Mouse (Mus musculus) erythroblast, embryonic 14.5 days (primary cell): ENCODE measurements around the gene F11r. TPM values are rescaled to one million over a fixed set of nuclear protein-coding genes. Genes with fewer than 3 reads are reported as not detected.

Experiments used
- H3K27me3 ChIP-seq: 2 replicates; pipeline ENCODE4 v1.6.1; 2012; ENCODE audit warnings: inconsistent platforms; ENCODE audit not compliant: control insufficient read depth
- H3K36me3 ChIP-seq: 2 replicates; pipeline ENCODE4 v1.6.1; 2012; ENCODE audit warnings: mild to moderate bottlenecking, inconsistent platforms; ENCODE audit not compliant: control insufficient read depth
- H3K4me1 ChIP-seq: 2 replicates; pipeline ENCODE4 v1.6.1; 2012; ENCODE audit warnings: inconsistent platforms; ENCODE audit not compliant: control insufficient read depth
- H3K4me3 ChIP-seq: replicated peaks from 2 replicates; pipeline ENCODE3; 2012; ENCODE audit warnings: moderate library complexity, mild to moderate bottlenecking, inconsistent platforms
- H3K9me3 ChIP-seq: 2 replicates; pipeline ENCODE4 v1.6.1; 2012; ENCODE audit warnings: low read length, inconsistent platforms, mixed read lengths; ENCODE audit not compliant: control insufficient read depth
- GATA1 ChIP-seq: IDR thresholded peaks from 2 replicates; pipeline ENCODE4 v1.6.1; 2012; ENCODE audit warnings: low read length, inconsistent platforms, mixed read lengths
- TAL1 ChIP-seq: IDR thresholded peaks from 3 replicates; pipeline ENCODE4 v1.6.1; 2012; ENCODE audit warnings: low read length, inconsistent platforms, mixed read lengths
- polyA plus RNA-seq: library from polyadenylated mRNA; stranded (reverse); fragments of >175 nt; gene quantifications from 2 replicates; pipeline ENCODE4 v1.2.3, GENCODE M21; 2012

Gene F11r
- polyA plus RNA-seq, 1 experiment: not detected

DNA sequence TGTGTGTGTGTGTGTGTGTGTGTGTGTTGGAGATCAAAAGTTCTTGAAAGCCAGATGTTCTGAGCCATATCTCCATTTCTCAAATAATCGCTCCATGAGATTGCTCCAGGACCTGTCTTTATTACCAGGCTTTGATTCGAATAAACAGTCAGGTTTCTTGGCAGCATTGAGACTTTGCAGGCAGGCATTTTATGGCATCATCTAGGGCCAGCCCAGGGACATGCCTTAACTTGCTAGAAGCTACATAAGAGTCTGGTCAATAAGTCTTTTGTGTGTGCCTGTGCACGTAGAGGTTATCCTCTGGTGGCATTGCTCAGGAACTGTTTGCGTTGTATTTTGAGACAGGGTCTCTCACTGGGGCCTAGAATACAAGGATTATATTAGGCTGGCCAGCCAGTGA lies 36.2 kb downstream of the F11r start:
- peaks cover 14% of the 10 kb centered on the region for H3K4me1 ChIP-seq
- TF ChIP-seq TAL1: no peak
- no peak for TF ChIP-seq GATA1
- no peak overlapping the region for H3K4me3 ChIP-seq
- H3K9me3 ChIP-seq: no peaks in the 10 kb centered on the region
- H3K36me3 ChIP-seq: no peaks in the 10 kb centered on the region
- H3K27me3 ChIP-seq: no peaks in the 10 kb centered on the region

DNA sequence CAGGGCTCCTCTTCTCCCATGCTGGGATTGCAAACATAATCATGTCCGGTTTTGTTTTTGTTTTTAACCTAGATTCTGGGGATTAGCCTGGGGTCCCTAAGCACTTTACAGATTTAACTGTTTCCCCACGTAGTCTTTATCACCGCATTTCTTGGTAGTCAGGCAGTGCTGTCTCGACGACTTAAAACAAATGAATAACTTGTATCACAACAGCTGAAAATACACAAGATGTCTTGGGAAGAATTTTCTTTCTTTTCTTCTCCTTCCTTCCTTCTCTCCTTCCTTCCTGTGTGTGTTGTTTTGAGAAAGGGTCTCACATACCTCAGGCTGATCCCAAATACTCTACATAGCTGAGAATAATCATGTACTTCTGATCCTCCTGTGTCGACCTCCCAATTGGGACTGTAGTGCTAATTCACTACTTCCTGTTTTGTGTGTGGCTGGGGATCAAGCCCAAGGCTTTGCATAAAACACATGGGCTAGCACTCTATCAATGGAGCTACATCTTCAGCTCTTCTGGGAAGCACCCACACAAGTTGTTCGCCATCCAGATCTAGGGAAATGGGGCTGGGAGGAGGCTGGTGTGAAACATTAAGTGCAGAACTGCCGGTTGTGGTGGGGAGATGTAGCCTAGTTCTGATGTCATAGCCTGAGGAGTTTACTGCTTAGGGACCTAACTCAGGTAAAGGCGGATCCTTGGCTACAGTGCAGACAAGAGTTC lies 36.7 kb downstream of the F11r start:
- H3K9me3 ChIP-seq: no peaks in the 10 kb centered on the region
- no peak for TF ChIP-seq TAL1
- TF ChIP-seq GATA1: no peak
- H3K36me3 ChIP-seq: no peaks in the 10 kb centered on the region
- H3K4me3 ChIP-seq: no peak overlapping the region
- peaks cover 14% of the 10 kb centered on the region for H3K4me1 ChIP-seq
- no peaks in the 10 kb centered on the region for H3K27me3 ChIP-seq

DNA sequence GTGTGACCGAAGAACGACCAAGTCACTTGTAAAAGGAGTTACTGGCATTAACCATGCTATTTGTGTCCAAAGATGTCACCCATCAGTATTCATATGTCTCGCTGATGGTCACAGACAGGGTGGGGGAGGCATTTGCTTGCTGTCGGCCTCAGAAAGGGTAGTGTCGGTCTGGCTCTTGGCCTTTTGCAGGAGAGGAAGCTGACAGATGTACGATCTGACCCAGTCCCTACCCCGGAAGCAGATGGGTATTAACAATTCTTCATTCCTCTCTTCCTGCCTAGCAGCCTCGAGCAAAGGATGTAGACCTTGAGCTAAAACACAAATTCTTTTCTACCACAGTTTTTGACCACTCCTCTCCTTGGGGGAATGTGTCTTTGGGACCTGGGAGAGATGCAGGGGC lies 39.8 kb downstream of the F11r start:
- Histone ChIP-seq H3K36me3 (no peaks in the 10 kb centered on the region), H3K27me3 (no peaks in the 10 kb centered on the region), H3K4me3 (no peak overlapping the region), H3K4me1 (peaks cover 9% of the 10 kb centered on the region), H3K9me3 (no peaks in the 10 kb centered on the region)
- no peak for TF ChIP-seq TAL1

DNA sequence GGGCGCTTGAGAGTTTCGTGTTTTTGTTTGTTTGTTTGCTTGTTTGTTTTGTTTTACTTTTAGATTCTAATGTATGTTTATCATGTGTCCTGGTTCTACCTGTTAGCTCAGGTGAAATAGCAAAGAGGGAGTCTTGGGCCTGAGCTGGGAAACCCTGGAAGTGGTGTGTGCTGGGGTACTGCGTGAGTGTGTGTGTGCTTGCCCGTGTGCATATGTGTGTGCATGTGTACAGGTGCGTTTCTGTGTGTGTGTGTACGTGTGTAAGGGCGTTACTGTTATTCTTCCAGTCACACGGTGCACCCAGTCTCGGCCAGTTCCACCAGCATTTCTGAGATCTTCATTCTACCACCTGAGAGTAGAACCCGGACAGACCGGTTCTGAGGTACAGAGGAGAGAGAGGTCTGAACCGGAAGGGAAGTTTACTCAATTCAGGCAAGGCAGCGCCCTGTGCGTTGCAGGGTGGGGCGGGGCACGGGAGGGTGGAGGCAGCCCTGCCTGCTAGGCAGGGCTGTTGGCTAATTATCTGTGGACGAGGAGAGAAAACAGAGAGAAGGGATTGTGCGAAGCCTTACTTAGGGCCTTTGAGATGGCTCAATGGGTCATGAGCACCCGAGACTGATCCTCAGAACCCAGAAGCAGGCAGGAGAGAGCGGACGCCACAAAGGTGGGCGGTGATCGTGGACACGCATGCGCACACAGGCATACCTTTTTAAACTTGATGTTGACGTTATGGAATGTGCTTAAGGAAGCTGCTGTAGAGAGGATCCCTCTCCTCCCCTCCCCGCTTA lies 40.6 kb downstream of the F11r start:
- Histone ChIP-seq H3K4me1 (peaks cover 9% of the 10 kb centered on the region), H3K9me3 (no peaks in the 10 kb centered on the region), H3K36me3 (no peaks in the 10 kb centered on the region), H3K27me3 (no peaks in the 10 kb centered on the region), H3K4me3 (peak overlapping the region; percentile 62)
- no peak for TF ChIP-seq TAL1
- TF ChIP-seq GATA1: no peak

DNA sequence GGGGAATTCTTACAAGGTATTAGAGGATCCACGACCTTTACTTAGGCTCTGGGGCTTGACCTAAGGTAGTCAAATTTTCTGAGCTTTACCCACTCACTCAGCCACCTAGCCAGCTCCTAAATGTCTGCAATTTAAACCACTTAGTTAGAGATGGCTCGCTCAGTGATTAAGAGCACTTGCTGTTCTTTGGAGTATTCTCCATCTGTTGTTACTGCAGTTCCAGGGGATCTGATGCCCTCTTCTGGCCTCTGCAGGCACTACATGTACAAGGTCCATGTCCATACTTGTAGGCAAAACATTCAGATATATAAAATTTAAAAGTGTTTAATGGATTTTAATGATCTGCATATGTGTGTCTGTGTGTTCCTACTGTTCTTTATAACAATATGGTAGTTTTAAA lies 41.6 kb downstream of the F11r start:
- Histone ChIP-seq H3K4me3 (no peak overlapping the region), H3K9me3 (no peaks in the 10 kb centered on the region), H3K27me3 (no peaks in the 10 kb centered on the region), H3K36me3 (no peaks in the 10 kb centered on the region), H3K4me1 (peaks cover 9% of the 10 kb centered on the region)
- TF ChIP-seq GATA1 (no peak), TAL1 (no peak)

DNA sequence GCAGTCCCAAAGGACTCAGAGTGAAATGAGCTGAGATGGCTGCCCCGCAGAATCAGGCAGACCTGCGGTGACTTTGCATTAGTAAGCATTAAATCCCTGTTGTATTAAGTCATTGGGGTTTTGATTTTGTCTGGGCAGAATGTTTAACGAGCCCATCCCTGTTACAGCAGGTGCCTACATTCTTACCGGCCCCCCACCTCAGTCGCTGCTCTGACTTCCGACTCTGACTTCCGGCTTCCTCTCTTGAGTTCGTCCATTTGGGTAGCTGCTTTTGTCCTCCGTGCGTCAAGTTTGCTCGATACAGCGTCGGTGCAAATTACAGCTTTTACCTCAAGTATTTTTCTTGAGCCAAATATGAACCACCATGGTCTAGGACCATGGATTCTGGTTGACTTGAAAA lies 56.9 kb downstream of the F11r start:
- Histone ChIP-seq H3K4me1 (no peaks in the 10 kb centered on the region), H3K9me3 (no peaks in the 10 kb centered on the region), H3K4me3 (no peak overlapping the region), H3K27me3 (no peaks in the 10 kb centered on the region), H3K36me3 (no peaks in the 10 kb centered on the region)
- no peak for TF ChIP-seq GATA1

DNA sequence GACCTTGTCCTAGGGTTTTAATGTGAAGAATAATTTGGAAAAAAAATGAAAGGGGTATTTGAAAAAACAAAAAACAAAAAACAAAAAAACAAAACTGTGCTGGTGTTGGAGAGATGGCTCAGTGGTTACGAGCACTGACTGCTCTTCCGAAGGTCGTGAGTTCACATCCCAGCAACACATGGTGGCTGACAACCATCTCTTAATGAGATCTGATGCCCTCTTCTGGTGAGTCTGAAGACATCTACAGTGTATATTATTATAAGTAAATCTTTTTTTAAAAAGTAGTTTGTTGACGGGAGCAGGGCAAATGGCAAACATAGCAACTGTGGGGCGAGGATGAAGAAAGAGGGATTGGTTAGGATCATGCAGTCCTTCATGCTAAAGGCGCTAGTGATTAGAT lies 58.0 kb downstream of the F11r start:
- no peak for TF ChIP-seq TAL1
- TF ChIP-seq GATA1: no peak
- Histone ChIP-seq H3K4me1 (no peaks in the 10 kb centered on the region), H3K4me3 (no peak overlapping the region), H3K27me3 (no peaks in the 10 kb centered on the region), H3K9me3 (no peaks in the 10 kb centered on the region), H3K36me3 (no peaks in the 10 kb centered on the region)

DNA sequence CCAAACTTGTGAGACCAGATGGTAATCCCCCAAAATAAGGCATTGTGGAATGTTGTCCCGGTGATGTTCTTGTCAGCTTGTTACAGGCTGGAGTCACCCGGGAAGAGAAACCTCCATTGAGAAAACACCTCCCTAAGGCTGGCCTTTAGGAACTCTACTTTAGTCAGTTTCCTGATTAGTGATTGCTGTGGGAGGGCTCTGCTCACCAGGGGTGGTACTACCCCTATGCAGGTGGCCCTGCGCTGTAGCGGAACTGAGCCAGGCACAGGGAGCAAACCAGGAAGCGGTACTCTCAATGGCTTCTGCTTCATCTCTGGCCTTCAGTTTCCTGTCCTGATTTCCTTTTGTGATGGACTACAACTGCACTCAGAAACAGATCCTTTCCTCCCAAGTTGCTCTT lies 62.5 kb downstream of the F11r start:
- TF ChIP-seq TAL1 (no peak), GATA1 (no peak)
- no peaks in the 10 kb centered on the region for H3K27me3 ChIP-seq
- no peaks in the 10 kb centered on the region for H3K36me3 ChIP-seq
- peaks cover 21% of the 10 kb centered on the region for H3K4me1 ChIP-seq
- no peak overlapping the region for H3K4me3 ChIP-seq
- H3K9me3 ChIP-seq: no peaks in the 10 kb centered on the region

DNA sequence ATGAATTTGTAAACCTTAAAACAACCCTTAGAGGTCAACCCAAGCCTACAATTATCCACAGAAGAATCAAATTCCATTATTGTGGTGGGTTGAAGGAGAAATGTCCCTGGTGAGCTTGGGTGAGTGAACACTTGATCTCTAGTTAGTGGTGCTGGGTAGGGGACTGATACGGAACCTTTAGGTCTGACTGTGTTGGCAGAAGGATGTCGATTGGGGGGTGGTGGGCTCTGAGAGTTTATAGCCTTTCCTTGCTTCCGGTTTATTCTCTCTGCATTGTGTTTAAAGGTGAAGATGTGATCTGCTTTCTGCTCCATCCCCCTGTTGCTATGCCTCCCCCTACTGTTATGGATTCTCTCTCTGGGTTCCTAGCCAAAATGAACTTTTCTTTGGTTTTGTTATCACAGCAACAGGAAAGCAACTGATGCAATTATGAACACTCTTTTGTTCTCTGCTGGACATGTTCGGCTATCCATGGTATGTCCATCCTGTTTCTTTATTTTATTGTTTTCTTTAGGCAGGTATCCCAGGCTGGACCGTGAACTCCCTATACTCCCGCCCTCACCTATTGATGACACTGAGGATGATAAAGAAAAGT lies 63.8 kb downstream of the F11r start:
- TF ChIP-seq TAL1 (no peak), GATA1 (no peak)
- Histone ChIP-seq H3K36me3 (no peaks in the 10 kb centered on the region), H3K9me3 (no peaks in the 10 kb centered on the region), H3K4me1 (peaks cover 21% of the 10 kb centered on the region), H3K27me3 (no peaks in the 10 kb centered on the region), H3K4me3 (no peak overlapping the region)
